Mouse (Mus musculus): ENCODE measurements around the gene Ak5. TPM values are rescaled to one million over a fixed set of nuclear protein-coding genes. Genes with fewer than 3 reads are reported as not detected.
"Not testable (repeated sequence)": the region's sequence is repeated elsewhere in the genome, so short reads cannot be mapped to it uniquely, and the experiment has no call there.

Gene Ak5
- polyA plus RNA-seq, 2 experiments = 0.94 to 2.2 TPM

GRCm38 (mm10) chr3:152599679-152600078, 68.5 kb downstream of the Ak5 start:
- no peak for ATAC-seq (ENCODE audit: low FRiP score, low read depth)
- no peak for DNase-seq (ENCODE audit: low spot score)
- 54% methylated on average over 6 of the region's 6 CpGs for WGBS
- Histone ChIP-seq H3K27me3 (ENCODE audit: control insufficient read depth, insufficient read depth, low read length) (no peaks in the 10 kb centered on the region), H3K9me3 (ENCODE audit: control insufficient read depth, low read length) (no peaks in the 10 kb centered on the region), H3K27ac (replicated peaks; ENCODE audit: low read depth, low read length) (no peak overlapping the region), H3K4me2 (replicated peaks; ENCODE audit: low read depth, low read length, severe bottlenecking) (no peak overlapping the region), H3K4me3 (replicated peaks; ENCODE audit: low read length) (no peak overlapping the region), H3K36me3 (ENCODE audit: control insufficient read depth, insufficient read depth, low read length) (no peaks in the 10 kb centered on the region), H3K4me1 (ENCODE audit: control insufficient read depth, insufficient read depth, low read length) (no peaks in the 10 kb centered on the region), H3K9ac (ENCODE audit: low read depth, low read length, severe bottlenecking) (no peak overlapping the region)
- no peak for TF ChIP-seq POLR2A (IDR thresholded peaks at IDR 0.05; ENCODE audit: borderline replicate concordance, extremely low read depth, insufficient read depth, insufficient read length)

- Histone ChIP-seq H3K27ac (replicated peaks; ENCODE audit: low read depth, low read length) (no peak overlapping the region), H3K4me1 (ENCODE audit: control insufficient read depth, insufficient read depth, low read length) (no peaks in the 10 kb centered on the region), H3K4me2 (replicated peaks; ENCODE audit: low read depth, low read length, severe bottlenecking) (no peak overlapping the region), H3K36me3 (ENCODE audit: control insufficient read depth, insufficient read depth, low read length) (no peaks in the 10 kb centered on the region), H3K9ac (ENCODE audit: low read depth, low read length, severe bottlenecking) (no peak overlapping the region), H3K4me3 (replicated peaks; ENCODE audit: low read length) (no peak overlapping the region), H3K27me3 (ENCODE audit: control insufficient read depth, insufficient read depth, low read length) (no peaks in the 10 kb centered on the region), H3K9me3 (ENCODE audit: control insufficient read depth, low read length) (no peaks in the 10 kb centered on the region)
- DNase-seq (ENCODE audit: low spot score) (no peak), ATAC-seq (ENCODE audit: low FRiP score, low read depth) (no peak)
- 89% methylated on average over 7 of the region's 7 CpGs for WGBS
- no peak for TF ChIP-seq POLR2A (IDR thresholded peaks at IDR 0.05; ENCODE audit: borderline replicate concordance, extremely low read depth, insufficient read depth, insufficient read length)
These were observed 71.6 kb downstream of the Ak5 start for GRCm38 (mm10) chr3:152596406-152597050.

GRCm38 (mm10) chr3:152592767-152593425, 75.3 kb downstream of the Ak5 start:
- ATAC-seq (ENCODE audit: low FRiP score, low read depth) (no peak), DNase-seq (ENCODE audit: low spot score) (no peak)
- H3K4me2 ChIP-seq (replicated peaks; ENCODE audit: low read depth, low read length, severe bottlenecking) = no peak overlapping the region
- no peak overlapping the region for H3K9ac ChIP-seq (ENCODE audit: low read depth, low read length, severe bottlenecking)
- no peaks in the 10 kb centered on the region for H3K4me1 ChIP-seq (ENCODE audit: control insufficient read depth, insufficient read depth, low read length)
- H3K4me3 ChIP-seq (replicated peaks; ENCODE audit: low read length) = no peak overlapping the region
- no peaks in the 10 kb centered on the region for H3K9me3 ChIP-seq (ENCODE audit: control insufficient read depth, low read length)
- no peaks in the 10 kb centered on the region for H3K27me3 ChIP-seq (ENCODE audit: control insufficient read depth, insufficient read depth, low read length)
- H3K27ac ChIP-seq (replicated peaks; ENCODE audit: low read depth, low read length) = no peak overlapping the region
- H3K36me3 ChIP-seq (ENCODE audit: control insufficient read depth, insufficient read depth, low read length) = no peaks in the 10 kb centered on the region
- no peak for TF ChIP-seq POLR2A (IDR thresholded peaks at IDR 0.05; ENCODE audit: borderline replicate concordance, extremely low read depth, insufficient read depth, insufficient read length)
- WGBS = 73% methylated on average over 8 of the region's 8 CpGs

DNA sequence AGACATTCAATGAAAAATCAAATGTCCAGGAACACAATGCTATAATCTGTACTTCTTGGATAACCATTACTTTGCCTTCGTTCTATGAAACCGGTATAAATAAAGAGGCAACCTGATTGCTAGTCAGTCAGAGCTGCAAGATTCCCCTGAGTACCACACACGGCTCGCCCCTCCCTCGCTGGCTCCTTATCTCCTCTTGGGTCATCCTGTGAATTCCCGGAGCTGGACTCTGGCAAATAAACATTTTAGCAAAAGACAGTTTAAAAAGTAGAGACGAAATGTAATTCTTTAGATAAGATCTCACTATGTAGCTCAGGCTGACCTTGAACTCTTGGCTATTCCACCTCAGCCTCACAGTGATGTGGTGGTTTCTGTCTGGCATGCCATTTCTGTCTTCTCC, 77.7 kb downstream of the Ak5 start:
- Histone ChIP-seq H3K9ac (ENCODE audit: low read depth, low read length, severe bottlenecking) (no peak overlapping the region), H3K36me3 (ENCODE audit: control insufficient read depth, insufficient read depth, low read length) (no peaks in the 10 kb centered on the region), H3K4me2 (replicated peaks; ENCODE audit: low read depth, low read length, severe bottlenecking) (no peak overlapping the region), H3K27ac (replicated peaks; ENCODE audit: low read depth, low read length) (no peak overlapping the region), H3K27me3 (ENCODE audit: control insufficient read depth, insufficient read depth, low read length) (no peaks in the 10 kb centered on the region), H3K4me1 (ENCODE audit: control insufficient read depth, insufficient read depth, low read length) (no peaks in the 10 kb centered on the region), H3K4me3 (replicated peaks; ENCODE audit: low read length) (no peak overlapping the region), H3K9me3 (ENCODE audit: control insufficient read depth, low read length) (no peaks in the 10 kb centered on the region)
- WGBS = 80% methylated on average over 7 of the region's 7 CpGs
- TF ChIP-seq POLR2A (IDR thresholded peaks at IDR 0.05; ENCODE audit: borderline replicate concordance, extremely low read depth, insufficient read depth, insufficient read length) = no peak
- no peak for DNase-seq (ENCODE audit: low spot score)
- no peak for ATAC-seq (ENCODE audit: low FRiP score, low read depth)

DNA sequence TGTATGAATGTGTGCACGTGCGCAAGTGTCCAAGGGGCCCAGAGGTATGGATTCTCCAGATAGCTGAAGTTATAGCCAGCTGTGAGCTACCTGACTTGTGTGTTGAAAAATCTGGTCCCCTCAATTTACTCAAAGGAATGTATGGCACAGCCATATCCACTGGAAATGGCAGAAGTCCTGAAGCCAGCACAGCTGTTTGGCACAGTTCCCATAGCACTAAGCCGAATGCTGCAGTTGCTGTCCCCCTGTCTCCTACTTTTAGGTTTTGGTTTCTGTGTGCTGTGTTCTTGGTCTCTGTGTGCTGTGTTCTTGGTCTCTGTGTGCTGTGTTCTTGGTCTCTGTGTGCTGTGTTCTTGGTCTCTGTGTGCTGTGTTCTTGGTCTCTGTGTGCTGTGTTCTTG, 79.1 kb downstream of the Ak5 start:
- H3K9ac ChIP-seq (ENCODE audit: low read depth, low read length, severe bottlenecking); H3K9me3 ChIP-seq (ENCODE audit: control insufficient read depth, low read length); ATAC-seq (ENCODE audit: low FRiP score, low read depth); H3K36me3 ChIP-seq (ENCODE audit: control insufficient read depth, insufficient read depth, low read length); H3K27ac ChIP-seq (replicated peaks; ENCODE audit: low read depth, low read length); H3K4me1 ChIP-seq (ENCODE audit: control insufficient read depth, insufficient read depth, low read length); H3K4me2 ChIP-seq (replicated peaks; ENCODE audit: low read depth, low read length, severe bottlenecking); H3K4me3 ChIP-seq (replicated peaks; ENCODE audit: low read length); H3K27me3 ChIP-seq (ENCODE audit: control insufficient read depth, insufficient read depth, low read length): not testable (repeated sequence)
- 55% methylated on average over 3 of the region's 3 CpGs for WGBS
- peak; percentile 66 for DNase-seq (ENCODE audit: low spot score)

Measured in limb, embryonic 14.5 days (tissue).